Mouse (Mus musculus) intestine, embryonic 15.5 days (tissue): ENCODE measurements around the gene Grk2. TPM values are rescaled to one million over a fixed set of nuclear protein-coding genes. Genes with fewer than 3 reads are reported as not detected.
"Not testable (repeated sequence)": the region's sequence is repeated elsewhere in the genome, so short reads cannot be mapped to it uniquely, and the experiment has no call there.

Source experiments
- ATAC-seq: fragments of 200-750 bp; cut with Nextera tagmentation; 2 replicates; pipeline ENCODE4 v1.8.0; 2017; ENCODE audit warnings: moderate TSS enrichment, moderate library complexity
- H3K27ac ChIP-seq: fragments of 300-500 bp; sonication (generic); 2 replicates; pipeline ENCODE4 v1.5.1; 2015; ENCODE audit warnings: mild to moderate bottlenecking, inconsistent platforms
- H3K27me3 ChIP-seq: fragments of 300-500 bp; sonication (generic); replicated peaks from 2 replicates; pipeline ENCODE4 v1.6.1; 2015; ENCODE audit warnings: inconsistent platforms
- H3K36me3 ChIP-seq: fragments of 300-500 bp; sonication (generic); 2 replicates; pipeline ENCODE4 v1.6.1; 2015; ENCODE audit warnings: inconsistent platforms
- H3K4me1 ChIP-seq: fragments of 300-500 bp; sonication (generic); replicated peaks from 2 replicates; pipeline ENCODE4 v1.6.1; 2015; ENCODE audit warnings: inconsistent platforms
- H3K4me2 ChIP-seq: fragments of 300-500 bp; sonication (generic); replicated peaks from 2 replicates; pipeline ENCODE4 v1.6.1; 2015; ENCODE audit warnings: mild to moderate bottlenecking, inconsistent platforms
- H3K4me3 ChIP-seq: fragments of 300-500 bp; sonication (generic); replicated peaks from 2 replicates; pipeline ENCODE4 v1.5.1; 2015; ENCODE audit warnings: inconsistent platforms
- H3K9ac ChIP-seq: fragments of 300-500 bp; sonication (generic); 2 replicates; pipeline ENCODE4 v1.6.1; 2015; ENCODE audit warnings: inconsistent platforms
- H3K9me3 ChIP-seq: fragments of 300-500 bp; sonication (generic); 2 replicates; pipeline ENCODE4 v1.6.1; 2016; ENCODE audit warnings: inconsistent platforms
- WGBS: fragments of 180-500 bp; shearing (Covaris S2); methylation state at CpG from one replicate; pipeline ENCODE4 v1.1.7; 2015; 5-methylcytosine and 5-hydroxymethylcytosine counted together
- polyA plus RNA-seq: library from polyadenylated mRNA; unstranded; fragments of >200 nt; fragmentation: Nextera tagmentation; extraction: Ambion mirVana; gene quantifications from 2 replicates; pipeline ENCODE4 v1.2.1, GENCODE M21; 2015

Grk2 gene
- polyA plus RNA-seq, 1 experiment from 2014 or later, result 18.3 TPM

DNA sequence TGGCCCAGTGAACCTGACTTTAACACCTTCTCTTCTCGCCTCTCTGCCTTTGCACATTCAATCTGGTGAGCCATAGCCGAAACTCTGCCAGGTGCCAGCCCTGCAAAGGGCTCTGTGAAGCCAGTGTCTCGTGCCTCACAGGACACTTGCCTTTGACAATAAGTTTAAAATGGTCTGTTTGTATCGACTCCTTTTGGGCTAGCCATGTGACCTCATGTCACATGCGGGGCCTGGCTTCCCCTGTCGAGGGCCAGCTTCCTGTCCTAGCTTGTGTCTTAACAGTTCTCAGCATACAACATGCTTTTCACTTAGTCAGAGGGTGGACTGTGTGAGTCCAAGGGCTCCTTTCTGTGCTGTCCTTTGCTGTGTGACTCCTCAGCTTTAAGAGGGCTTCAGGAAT is 43.3 kb downstream of the Grk2 start:
- 0 out of 2 replicates have a peak overlapping the region, but pooled peaks have one; percentile 12 for H3K9ac ChIP-seq
- WGBS, result 70% methylated on average over 6 of the region's 6 CpGs
- no peak overlapping the region for H3K4me3 ChIP-seq

DNA sequence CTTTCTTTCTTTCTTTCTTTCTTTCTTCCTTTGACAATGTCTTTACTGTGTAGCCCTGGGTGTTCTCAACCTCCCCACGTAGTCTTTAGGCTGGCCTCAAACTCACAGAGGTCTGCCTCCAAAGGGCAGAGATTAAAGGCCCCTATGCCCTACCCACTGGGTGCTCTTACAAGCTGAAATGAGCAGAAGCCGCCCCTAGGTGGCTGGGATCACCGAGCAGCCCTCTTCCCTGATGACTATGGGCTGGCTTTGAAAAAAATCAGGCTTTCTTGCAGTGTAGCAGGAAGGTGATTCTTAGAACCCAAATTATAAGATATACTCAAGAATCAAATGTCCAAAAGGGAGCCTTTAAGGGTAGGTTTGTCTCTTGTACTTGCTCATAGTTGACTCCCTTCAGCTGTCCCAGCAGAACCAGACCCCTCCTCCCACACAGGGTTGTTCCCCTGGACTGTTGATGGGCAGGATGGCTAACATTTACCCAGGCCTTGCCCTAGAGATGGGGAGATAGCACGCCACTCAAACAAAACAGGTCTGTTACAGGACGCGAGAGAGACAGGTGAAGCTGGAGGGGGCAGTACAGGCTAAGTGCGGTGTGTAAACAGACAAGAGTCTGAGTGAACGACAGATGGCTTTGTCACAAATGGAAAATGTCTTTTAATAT is 44.9 kb downstream of the Grk2 start:
- Histone ChIP-seq H3K27ac (no peak overlapping the region), H3K9me3 (no peaks in the 10 kb centered on the region), H3K4me1 (peaks cover 11% of the 10 kb centered on the region), H3K4me2 (no peak overlapping the region), H3K9ac (no peak overlapping the region), H3K36me3 (peaks cover 4% of the 10 kb centered on the region; the same call in 1 of the 2 replicates), H3K27me3 (no peaks in the 10 kb centered on the region), H3K4me3 (no peak overlapping the region)
- no peak for ATAC-seq
- 46% methylated on average over 8 of the region's 8 CpGs for WGBS

More for the DNA sequence above, 43.3 kb downstream of the Grk2 start:
- Histone ChIP-seq H3K4me1 (peaks cover 10% of the 10 kb centered on the region), H3K27ac (no peak overlapping the region), H3K4me2 (no peak overlapping the region), H3K36me3 (peaks cover 4% of the 10 kb centered on the region; the same call in 1 of the 2 replicates), H3K27me3 (no peaks in the 10 kb centered on the region), H3K9me3 (no peaks in the 10 kb centered on the region)
- no peak for ATAC-seq

DNA sequence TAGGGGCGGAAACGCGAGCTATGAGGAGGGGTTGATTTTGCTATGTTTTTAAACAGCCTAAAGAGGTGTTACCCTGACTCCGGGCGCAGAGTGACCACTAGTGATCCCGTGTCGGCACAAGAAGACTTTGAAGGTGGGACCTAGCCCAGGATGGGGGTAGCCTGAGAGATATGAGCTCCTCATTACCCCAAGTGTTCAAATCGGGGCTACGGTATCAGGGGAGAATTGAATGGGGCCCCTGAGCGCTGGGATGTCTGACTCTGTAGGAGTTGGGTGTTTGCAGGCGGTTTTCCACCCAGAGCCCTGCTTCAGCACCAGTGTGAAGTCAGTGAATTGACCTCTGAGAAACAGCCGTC is 48.1 kb downstream of the Grk2 start:
- H3K27me3 ChIP-seq, result no peaks in the 10 kb centered on the region
- peak; percentile 50; the same call in 1 of the 2 replicates for ATAC-seq
- peak overlapping the region; percentile 52 for H3K4me3 ChIP-seq
- H3K9me3 ChIP-seq, result no peaks in the 10 kb centered on the region
- H3K27ac ChIP-seq, result no peak overlapping the region
- no peaks in the 10 kb centered on the region for H3K36me3 ChIP-seq
- H3K9ac ChIP-seq, result peak overlapping the region; percentile 50
- peaks cover 5% of the 10 kb centered on the region for H3K4me1 ChIP-seq
- WGBS, result 20% methylated on average over 12 of the region's 12 CpGs
- H3K4me2 ChIP-seq, result peak overlapping the region; percentile 81

DNA sequence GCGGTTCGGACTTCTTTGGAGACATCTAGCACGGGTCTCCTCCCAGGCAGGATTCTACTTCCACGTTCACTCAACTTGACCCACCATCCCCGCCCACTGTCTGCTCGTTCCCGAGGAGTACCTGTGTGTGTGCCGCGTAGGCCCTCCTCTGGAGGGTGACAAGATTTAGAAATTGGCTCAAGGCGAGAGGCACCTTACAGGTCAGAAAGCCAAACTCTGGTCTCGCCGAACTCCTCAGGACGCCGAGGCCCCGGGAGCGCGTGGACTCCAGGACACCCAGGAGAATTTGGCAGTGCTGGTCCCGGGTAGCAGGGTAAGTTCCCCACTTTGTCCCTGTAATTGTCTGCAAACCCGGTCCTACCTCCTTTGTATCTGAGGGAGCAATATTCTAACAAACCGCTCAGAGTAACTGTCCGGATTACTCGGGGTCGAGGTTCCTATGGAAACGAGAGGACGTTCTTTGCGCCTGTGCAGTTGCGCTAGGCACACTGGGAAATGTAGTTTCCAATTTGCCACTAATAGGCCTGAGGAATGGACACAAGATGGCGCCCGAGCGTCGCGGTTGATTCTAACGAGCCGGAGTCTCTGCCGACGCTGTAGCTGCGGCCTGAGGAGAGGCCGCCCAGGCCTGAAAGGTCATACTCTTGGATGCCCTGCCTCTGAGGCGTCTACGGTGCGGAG is 48.7 kb downstream of the Grk2 start:
- no peaks in the 10 kb centered on the region for H3K9me3 ChIP-seq
- peak overlapping the region; percentile 81 for H3K4me2 ChIP-seq
- H3K9ac ChIP-seq, result peak overlapping the region; percentile 50
- peak overlapping the region; percentile 52 for H3K4me3 ChIP-seq
- under 1% methylated on average over 41 of the region's 41 CpGs for WGBS
- no peaks in the 10 kb centered on the region for H3K27me3 ChIP-seq
- H3K36me3 ChIP-seq, result no peaks in the 10 kb centered on the region
- H3K4me1 ChIP-seq, result peaks cover 5% of the 10 kb centered on the region
- ATAC-seq, result peak; percentile 90
- no peak overlapping the region for H3K27ac ChIP-seq

DNA sequence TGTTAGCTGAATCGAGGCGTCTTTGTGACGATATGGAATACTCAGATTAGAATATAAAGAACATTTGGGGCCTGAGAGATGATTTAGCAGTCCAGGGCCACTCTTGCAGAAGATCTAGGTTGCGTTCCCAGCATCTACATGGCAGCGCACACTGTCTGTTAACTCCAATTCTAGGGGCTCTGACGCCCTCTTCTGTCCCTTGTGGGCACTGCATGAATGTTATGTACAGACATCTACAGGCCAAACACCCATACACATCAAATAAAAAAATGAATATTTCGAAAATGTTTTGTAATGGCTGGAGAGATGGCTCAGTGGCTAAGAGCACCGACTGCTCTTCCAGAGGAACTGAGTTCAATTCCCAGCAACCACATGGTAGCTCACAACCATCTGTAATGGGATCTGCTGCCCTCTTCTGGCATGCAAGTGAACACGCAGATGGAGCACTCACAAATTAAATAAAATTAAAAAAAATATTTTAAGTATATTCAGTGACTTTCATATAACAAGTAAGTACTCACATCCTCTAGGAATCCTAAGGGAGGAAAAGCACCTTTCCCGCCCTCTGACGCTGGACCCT is 50.3 kb downstream of the Grk2 start:
- no peak for ATAC-seq
- Histone ChIP-seq H3K4me2 (no peak overlapping the region), H3K4me1 (peaks cover 5% of the 10 kb centered on the region), H3K4me3 (no peak overlapping the region), H3K27me3 (no peaks in the 10 kb centered on the region), H3K36me3 (no peaks in the 10 kb centered on the region), H3K9ac (no peak overlapping the region), H3K27ac (no peak overlapping the region), H3K9me3 (no peaks in the 10 kb centered on the region)
- 79% methylated on average over 11 of the region's 11 CpGs for WGBS

DNA sequence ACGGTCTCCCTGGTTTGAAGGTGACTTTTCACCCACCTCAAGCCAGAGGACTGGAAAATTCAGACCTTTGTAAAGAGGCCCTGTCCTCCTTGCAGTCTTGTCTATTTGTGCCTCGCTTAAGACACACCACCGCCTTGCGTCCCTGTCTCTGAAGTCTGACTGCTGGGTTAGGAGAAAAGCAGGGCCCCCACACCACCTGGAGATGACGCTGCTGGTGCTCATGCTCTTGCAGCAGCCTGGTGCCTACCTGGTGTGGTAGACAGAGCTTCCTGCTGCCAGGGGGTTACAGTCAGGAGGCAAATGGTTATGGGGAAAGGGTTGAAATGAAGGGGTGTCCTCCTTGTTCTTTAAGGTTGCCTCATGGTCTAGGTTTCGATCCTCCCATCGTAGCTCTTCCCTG is 51.8 kb downstream of the Grk2 start:
- Histone ChIP-seq H3K27me3 (no peaks in the 10 kb centered on the region), H3K9ac (no peak overlapping the region), H3K4me3 (no peak overlapping the region), H3K4me2 (no peak overlapping the region), H3K27ac (no peak overlapping the region), H3K9me3 (no peaks in the 10 kb centered on the region), H3K4me1 (peaks cover 5% of the 10 kb centered on the region), H3K36me3 (no peaks in the 10 kb centered on the region)
- 90% methylated on average over 7 of the region's 7 CpGs for WGBS
- ATAC-seq, result no peak

DNA sequence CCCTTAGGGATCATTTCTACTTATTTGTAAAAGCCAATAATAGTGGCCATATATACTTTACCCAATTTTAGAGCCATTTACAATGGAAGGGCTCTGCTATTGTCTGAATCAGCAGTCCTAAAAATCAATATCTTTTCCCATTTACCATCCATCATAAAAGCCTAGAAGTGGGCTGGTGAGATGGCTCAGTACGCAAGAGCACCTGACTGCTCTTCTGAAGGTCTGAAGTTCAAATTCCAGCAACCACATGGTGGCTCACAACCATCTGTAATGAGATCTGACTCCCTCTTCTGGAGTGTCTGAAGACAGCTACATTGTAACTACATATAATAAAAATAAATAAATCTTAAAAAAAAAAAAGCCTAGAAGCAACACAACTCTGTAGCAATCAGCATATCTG is 57.3 kb downstream of the Grk2 start:
- not testable (repeated sequence) for H3K36me3 ChIP-seq, H3K9me3 ChIP-seq, H3K4me1 ChIP-seq, H3K27me3 ChIP-seq, H3K4me3 ChIP-seq, H3K4me2 ChIP-seq, H3K9ac ChIP-seq, H3K27ac ChIP-seq
- WGBS, result 34% methylated on average over 1 of the region's 1 CpGs
- ATAC-seq, result peak; percentile 55; the same call in 1 of the 2 replicates

DNA sequence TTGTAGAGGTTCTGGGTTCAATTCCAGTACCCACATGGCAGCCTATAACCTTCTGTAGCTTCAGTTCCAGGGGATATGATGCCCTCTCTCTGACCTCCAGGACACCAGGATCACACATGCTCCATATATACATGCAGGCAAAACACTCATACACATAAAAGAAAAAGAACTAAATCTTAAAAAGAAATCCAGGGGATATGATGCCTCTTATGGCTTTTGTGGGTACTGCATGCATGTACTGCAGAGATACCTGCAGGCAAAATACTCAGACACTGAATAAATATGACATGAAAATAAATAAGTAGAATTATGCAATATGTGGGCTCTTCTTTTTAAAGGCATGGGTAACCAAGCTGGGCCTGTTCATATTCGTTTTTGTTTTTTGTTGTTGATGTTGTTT is 59.0 kb downstream of the Grk2 start:
- H3K4me1 ChIP-seq, result no peaks in the 10 kb centered on the region
- no peak overlapping the region for H3K27ac ChIP-seq
- no peak overlapping the region for H3K4me2 ChIP-seq
- H3K9me3 ChIP-seq, result no peaks in the 10 kb centered on the region
- no peak for ATAC-seq
- no peak overlapping the region for H3K4me3 ChIP-seq
- WGBS, result 50% methylated on average over 1 of the region's 1 CpGs
- H3K9ac ChIP-seq, result no peak overlapping the region
- H3K27me3 ChIP-seq, result no peaks in the 10 kb centered on the region
- H3K36me3 ChIP-seq, result no peaks in the 10 kb centered on the region

DNA sequence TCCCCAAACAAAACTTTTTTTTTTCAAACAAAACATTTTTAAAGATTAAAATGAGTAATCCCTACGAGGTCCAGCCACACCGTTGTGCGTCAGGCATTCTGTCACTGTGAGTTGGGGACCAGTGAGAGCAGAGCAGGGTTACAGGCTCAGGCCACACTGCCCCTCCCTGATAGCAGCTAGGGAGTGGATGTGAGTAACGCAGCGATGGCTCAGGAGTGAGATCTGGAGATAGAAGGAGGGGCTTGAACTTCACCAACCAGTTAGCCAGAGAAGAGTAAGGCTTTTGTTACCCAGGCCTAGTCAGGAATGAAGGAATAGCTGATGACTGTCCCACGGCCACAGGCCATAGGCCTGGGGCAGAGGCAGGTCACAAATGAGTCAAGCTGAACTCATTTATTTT is 61.2 kb downstream of the Grk2 start:
- Histone ChIP-seq H3K9ac (no peak overlapping the region), H3K4me3 (no peak overlapping the region), H3K27me3 (no peaks in the 10 kb centered on the region), H3K9me3 (no peaks in the 10 kb centered on the region), H3K4me2 (no peak overlapping the region), H3K4me1 (no peaks in the 10 kb centered on the region), H3K36me3 (no peaks in the 10 kb centered on the region), H3K27ac (no peak overlapping the region)
- no peak for ATAC-seq
- WGBS, result 77% methylated on average over 6 of the region's 6 CpGs

DNA sequence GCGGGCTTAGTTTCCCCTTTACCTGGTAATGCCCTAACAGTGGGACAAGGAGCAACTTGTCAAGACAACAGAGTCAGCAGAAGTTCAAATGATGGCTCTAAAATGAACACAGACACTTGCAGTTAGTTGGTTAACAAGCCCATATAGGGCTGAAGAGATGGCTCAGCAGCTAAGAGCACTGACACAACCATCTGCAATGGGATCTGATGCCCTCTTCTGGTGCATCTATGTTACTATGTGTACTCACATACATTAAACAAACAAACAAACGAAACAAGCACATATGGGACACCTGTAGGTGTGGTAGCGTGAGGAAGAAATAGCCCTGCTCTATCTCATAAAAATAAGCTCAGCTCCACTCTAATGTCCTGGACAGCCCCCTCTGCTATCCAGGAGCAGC is 63.6 kb downstream of the Grk2 start:
- Histone ChIP-seq H3K27me3 (no peaks in the 10 kb centered on the region), H3K4me2 (no peak overlapping the region), H3K27ac (no peak overlapping the region), H3K36me3 (no peaks in the 10 kb centered on the region), H3K9me3 (no peaks in the 10 kb centered on the region), H3K4me1 (no peaks in the 10 kb centered on the region), H3K4me3 (no peak overlapping the region), H3K9ac (no peak overlapping the region)
- WGBS, result 62% methylated on average over 3 of the region's 3 CpGs
- no peak for ATAC-seq

DNA sequence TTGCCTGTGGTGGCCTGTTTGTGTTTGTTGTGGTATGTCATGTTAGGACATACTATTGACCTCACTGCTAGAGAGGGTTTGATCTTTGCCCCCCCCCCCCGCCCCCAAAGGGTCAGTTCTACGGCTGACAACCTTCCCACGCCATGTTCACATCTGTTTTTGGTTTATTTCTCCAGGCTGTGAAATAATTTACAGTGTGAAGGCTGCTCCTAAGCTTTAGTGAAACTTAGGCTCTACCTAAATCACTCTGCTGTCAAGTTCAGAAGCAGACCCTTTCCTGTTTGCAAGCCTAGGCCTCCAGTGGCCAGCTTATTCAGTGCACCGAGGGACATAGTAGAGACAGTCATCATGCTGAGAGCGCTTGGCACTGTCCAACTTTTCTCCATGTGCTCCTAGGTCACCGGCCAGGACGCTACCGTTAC is 65.8 kb downstream of the Grk2 start:
- no peak overlapping the region for H3K9ac ChIP-seq
- ATAC-seq, result no peak
- no peak overlapping the region for H3K4me2 ChIP-seq
- no peaks in the 10 kb centered on the region for H3K9me3 ChIP-seq
- no peaks in the 10 kb centered on the region for H3K36me3 ChIP-seq
- no peak overlapping the region for H3K27ac ChIP-seq
- no peaks in the 10 kb centered on the region for H3K27me3 ChIP-seq
- no peak overlapping the region for H3K4me3 ChIP-seq
- WGBS, result 55% methylated on average over 8 of the region's 8 CpGs
- no peaks in the 10 kb centered on the region for H3K4me1 ChIP-seq
